Mouse (Mus musculus) CD4-positive helper T cell, adult 2 months (primary cell): Measurements from ENCODE around the gene Cdkn2b.

ENCODE experiments used
- DNase-seq: peaks from one replicate; pipeline ENCODE4 v3.0.0-alpha.2; 2012; ENCODE audit warnings: low read depth, missing footprints, low spot score

Cdkn2b gene

GRCm38 (mm10) chr4:89310491-89311254 lies at the start of gene Cdkn2b:
Gene Cdkn2b, minus strand, starts transcription at chr4:89311039.
- peak; percentile 89 for DNase-seq

- DNase-seq: no peak
These were observed 49.5 kb upstream of the Cdkn2b start for GRCm38 (mm10) chr4:89360349-89360748.

DNA sequence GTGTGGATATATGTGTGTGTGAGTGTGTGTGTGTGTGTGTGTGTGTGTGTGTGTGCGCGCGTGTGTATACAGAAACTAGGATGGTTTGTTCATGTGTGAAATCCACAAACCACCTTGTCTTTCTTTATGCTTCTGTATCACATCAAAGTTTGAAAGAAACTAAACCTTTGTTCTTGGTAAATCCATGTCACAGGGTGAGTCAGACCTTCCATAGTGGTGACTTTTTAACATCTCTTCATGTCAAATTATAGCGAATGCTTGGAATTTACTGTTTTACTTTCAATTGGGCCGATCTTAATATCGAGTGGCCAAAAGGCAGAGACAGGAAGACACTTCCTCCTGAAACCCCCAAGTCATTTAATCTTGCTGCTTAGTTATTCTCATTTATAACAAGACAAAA lies 48.7 kb upstream of the Cdkn2b start:
- DNase-seq: peak; percentile 6

DNA sequence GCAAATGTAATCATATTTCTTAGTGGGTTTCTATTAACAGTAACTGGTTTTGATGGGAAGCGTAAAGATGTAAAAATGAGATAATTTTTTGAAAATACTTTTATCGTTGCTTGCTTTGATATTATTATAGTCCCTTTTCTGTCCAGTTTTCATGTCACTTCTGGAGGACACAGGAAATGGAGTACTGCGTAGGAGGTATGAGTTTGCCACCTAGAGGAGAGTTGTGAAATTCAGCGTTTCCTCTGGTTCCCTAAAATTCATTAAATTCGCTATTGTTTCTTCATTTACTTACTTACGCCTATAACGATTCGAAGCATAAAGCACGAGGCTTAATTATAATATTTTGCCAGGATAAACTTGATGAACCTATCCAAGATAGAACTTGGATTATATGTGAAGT lies 43.1 kb upstream of the Cdkn2b start:
- no peak for DNase-seq

DNA sequence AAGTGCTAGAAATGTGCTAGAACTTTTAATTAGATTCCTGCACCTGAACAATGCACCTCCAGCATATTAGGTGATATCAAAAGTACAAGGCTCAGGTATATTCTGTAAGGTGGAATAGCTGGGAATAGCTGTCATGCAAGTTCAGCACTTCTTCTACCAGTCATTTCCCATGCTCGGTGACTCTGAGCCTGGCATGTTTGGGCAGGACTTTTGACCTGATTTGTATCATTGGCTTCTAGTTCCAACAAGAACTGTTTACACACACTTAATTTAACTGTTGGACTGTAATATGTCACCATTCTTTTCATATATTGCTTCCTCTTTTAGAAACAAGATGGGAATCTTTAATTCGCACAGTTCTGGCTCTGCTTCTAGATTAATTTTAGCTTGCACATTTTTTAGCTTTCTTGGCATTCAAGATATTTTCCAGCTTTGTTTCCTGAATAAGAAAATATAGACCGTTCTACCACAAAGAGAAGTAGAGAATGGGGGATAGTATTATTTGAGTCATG lies 42.3 kb upstream of the Cdkn2b start:
- no peak for DNase-seq

DNA sequence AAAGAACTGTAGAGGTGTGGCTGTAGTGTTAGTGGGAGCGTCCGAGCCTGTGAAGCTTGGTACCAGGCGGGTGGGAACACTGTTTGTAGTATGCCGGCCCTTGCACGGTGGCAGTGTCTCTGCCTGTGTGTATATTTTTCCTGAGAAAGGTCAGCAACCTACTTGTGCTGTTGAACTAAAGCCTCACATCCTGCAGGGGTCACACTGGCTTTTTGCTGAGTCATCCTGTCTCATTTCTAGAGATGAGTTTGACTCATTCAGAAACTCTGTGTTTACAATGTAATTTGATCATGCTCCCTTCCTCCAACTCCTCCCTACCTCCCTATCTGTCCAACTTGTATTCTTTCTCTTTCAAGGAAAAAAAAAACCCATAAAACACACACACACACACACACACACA lies 40.6 kb upstream of the Cdkn2b start:
- DNase-seq: peak; percentile 60

DNA sequence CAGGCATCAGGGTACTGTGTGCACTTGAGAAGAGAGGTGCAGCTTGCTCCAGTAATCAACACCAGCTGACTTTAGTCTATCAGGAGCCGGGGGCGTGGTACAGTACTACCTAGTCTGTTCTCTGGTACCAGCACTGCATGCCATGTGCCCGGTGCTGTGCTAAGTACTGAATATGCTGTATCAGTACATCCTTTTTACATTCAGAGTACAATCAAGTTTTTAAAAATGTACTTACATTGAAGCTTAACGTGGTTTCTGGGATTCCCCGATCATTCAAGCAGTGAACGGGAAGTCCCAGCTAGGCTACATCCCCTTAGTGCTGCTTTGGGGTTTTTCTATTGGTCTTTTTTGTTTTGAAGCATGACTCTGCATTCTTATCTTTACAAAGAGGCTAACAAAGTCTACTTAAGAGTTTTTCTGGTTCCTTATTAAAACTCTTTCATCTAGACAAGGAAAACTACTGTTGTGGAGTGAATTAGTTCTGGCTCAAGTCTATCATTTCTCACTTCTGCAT lies 40.2 kb upstream of the Cdkn2b start:
- DNase-seq: peak; percentile 41

DNA sequence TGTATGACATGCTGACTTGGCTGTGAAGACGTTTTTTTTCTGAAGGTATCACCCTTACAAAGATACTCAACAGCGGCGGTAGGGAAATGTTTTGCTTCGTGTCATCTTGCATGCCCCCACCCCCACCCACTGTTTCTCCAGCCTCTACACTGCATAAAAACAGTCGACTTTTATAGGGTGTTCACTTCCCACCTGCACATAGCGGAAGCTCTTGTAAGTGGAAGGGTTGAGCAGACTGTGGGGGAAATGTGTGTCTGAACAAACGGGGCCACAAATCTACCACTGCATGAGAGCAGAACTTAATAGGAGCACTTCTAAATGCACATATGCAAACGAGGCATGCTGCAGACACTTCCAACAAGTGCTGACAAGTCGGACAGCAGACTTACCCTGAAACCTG lies 39.6 kb upstream of the Cdkn2b start:
- no peak for DNase-seq

GRCm38 (mm10) chr4:89348842-89349241 lies 38.0 kb upstream of the Cdkn2b start:
- DNase-seq: no peak

DNA sequence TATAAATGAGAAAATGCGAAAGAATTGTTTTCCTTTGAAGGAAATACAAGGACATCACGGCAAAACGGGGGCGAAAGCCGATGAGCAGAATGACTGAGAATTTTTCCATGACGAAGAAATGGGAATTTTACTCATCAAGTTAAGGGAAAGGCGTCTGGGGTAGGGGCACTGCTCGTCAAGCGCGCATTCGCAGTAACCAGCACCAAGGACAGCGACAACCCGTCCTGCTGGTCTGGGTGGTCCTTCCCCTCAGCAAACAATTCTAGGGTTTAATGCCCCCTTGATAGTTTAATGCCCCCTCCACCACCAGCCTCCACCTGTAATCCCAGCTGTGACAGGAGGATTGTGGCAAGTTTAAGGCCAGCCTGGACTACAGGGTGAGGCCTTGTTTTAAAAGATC lies 2.6 kb upstream of the Cdkn2b start:
- DNase-seq: no peak

DNA sequence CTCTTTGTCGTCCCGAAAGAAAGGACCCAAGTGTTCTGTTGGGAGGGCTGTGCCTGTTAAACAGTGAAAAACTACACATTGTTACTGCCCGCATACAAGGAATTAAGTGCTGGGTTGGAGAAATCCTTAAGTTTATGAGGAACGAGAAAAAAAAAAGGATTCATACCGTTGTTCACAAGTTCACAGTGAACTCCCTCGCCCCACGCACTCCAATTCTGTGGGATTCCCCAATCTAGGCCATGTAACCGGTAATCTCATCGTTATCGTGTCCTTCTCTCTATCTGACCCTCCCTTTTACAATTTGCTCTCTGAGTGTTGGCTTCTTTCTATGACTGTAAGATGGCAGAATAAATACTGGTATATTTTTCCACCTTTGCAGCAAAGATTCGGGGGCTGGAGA lies 843 bp downstream of the Cdkn2b start:
- DNase-seq: no peak

- DNase-seq: no peak
These were observed 2.8 kb downstream of the Cdkn2b start for GRCm38 (mm10) chr4:89308001-89308400.

DNA sequence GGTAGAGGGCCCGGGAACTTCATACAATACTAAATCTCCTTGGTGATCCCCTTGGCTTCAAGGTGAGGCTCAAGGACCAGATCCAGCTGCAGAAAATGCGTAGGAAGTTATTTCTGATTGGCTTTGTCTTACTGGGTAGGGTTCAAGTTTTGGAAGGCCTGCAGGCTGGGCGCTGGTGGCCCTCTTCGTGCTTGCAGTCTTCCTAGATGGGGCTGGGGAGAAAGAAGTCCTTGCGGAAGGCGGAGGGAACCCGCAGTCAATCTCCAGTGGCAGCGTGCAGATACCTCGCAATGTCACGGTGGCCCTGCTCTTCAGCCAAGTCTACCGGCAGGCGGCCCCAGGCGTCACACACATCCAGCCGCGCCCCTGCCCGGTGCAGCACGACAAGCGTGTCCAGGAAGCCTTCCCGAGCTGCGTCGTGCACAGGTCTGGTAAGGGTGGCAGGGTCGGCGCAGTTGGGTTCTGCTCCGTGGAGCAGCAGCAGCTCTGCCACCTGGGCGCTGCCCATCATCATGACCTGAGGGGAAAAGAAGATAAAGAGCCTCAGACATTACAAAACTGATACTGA lies 4.0 kb downstream of the Cdkn2b start:
- DNase-seq: no peak

- DNase-seq: no peak
These were observed 5.1 kb downstream of the Cdkn2b start for GRCm38 (mm10) chr4:89305691-89306090.

- no peak for DNase-seq
These were observed 7.4 kb downstream of the Cdkn2b start for GRCm38 (mm10) chr4:89303281-89303995.

- no peak for DNase-seq
These were observed 8.7 kb downstream of the Cdkn2b start for GRCm38 (mm10) chr4:89302129-89302528.

- no peak for DNase-seq
These were observed 11.1 kb downstream of the Cdkn2b start for GRCm38 (mm10) chr4:89299721-89300120.

DNA sequence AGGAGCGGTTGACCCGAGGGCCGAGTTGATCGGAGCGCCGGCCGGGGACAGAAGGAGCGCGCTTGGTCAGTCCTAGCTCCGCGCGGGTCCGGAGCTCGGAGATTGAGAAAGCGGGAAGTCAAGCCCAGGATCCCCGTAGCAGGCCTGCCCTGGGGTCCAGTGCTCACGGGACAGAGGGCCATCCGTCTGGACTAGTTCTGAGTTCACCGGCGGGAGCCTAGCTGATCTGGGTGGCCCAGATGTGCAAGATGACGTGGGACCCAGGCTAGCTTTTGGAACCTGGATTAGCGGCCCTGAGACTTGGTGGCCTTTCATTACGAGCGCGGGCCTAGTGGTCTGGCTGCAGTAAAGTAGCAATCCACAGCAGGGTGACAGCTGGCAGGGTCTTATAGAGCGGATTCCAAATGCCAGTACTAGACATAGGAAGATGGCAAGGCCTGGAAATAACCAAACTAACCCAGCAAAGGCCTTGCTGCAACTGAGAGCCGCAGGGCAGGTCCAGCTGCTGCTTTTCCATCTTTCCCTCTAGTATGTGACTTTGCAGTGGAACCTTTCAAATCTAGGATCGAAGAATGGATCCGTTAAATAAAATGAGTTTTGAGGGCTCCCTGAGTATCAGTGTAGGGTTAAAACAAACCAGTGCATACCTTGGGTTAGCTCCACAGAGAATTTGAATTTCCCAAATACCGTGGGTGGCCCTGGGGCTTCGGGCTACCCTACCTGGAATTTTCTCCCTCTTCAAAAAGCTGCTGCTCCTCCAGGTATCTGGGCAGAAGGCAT lies 15.2 kb downstream of the Cdkn2b start:
- DNase-seq: no peak

DNA sequence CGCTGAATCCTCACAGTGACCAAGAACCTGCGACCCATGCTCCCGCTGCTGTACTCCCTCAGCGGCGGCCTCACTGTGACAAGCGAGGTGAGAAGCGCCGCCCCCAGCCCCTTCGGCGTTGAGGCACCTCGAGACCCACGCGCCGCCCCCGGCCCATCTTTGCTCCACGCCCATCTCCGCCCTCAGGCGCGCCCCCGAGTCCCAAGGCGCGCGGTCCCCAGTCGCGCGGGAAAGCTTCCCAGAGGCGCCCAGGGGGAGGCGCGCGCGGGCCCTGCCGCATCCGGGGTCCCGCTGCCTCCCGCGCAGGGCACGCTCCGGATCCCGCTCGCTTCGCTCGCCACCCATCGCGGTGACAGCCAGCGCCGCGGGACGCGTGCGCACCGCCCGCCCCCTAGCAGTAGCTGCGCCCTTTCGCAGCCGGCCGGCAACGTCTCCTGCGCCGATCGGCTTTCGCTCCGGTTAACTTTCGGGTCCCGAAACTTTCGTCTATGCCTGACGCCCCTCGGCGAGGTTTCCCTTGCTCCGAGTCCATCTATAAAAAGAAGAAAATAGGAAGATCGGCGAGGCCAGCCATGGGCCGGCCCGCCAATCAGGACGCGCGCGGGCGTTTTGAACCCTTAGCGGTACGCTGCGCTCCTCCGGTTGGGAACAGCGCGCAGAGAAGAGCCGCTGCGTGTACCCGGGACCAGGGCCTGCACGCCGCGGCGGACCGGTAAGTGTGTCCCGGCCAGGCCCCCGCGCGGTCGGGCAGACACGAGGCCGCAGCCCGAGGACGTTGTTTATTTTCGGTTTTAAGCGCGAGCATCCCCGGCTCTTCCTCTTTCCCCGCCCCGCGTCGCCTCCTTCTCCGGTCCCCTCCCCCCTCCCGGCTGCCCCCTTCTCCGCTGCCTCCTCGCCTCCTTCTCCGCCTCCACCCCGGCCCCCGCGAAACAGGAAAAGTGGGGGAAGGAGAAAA lies 16.1 kb downstream of the Cdkn2b start, which contains the start of gene Cdkn2a:
Gene Cdkn2a, minus strand, starts transcription at position 168 of the 955 bp plus-strand sequence.
- peak; percentile 76 for DNase-seq

- no peak for DNase-seq
These were observed 16.8 kb downstream of the Cdkn2b start for GRCm38 (mm10) chr4:89294091-89294485.
